Mouse (Mus musculus) cerebellum, adult (tissue): ENCODE measurements at regions not wholly inside any gene's neighbourhood (a gene's known extent, or its start where the extent isn't known, plus 50 kb on each side); places are given as distances from the start of the nearest gene placed in this dataset.

ENCODE experiments used
- ATAC-seq: cut with Nextera tagmentation; 2 replicates; pipeline ENCODE4 v1.9.2; 2017; ENCODE audit warnings: mild to moderate bottlenecking, moderate library complexity, mixed read lengths; ENCODE audit not compliant: insufficient number of reproducible peaks, low FRiP score, low TSS enrichment

- ATAC-seq, result peak; percentile 96
These were observed 94.7 kb upstream of the Fam181b start for GRCm38 (mm10) chr7:92984701-92985682.

GRCm38 (mm10) chr7:92985683-92986070, 94.0 kb upstream of the Fam181b start:
- no peak for ATAC-seq

GRCm38 (mm10) chr7:92998886-92999285, 80.8 kb upstream of the Fam181b start:
- no peak for ATAC-seq

- 0 out of 2 replicates have a peak, but pooled peaks have one; percentile 20 for ATAC-seq
These were observed 72.9 kb upstream of the Fam181b start for GRCm38 (mm10) chr7:93006694-93007231.

GRCm38 (mm10) chr7:93007721-93008120, 71.9 kb upstream of the Fam181b start:
- ATAC-seq, result no peak

GRCm38 (mm10) chr7:93019390-93019789, 60.3 kb upstream of the Fam181b start:
- ATAC-seq, result no peak

- no peak for ATAC-seq
These were observed 56.1 kb upstream of the Fam181b start for GRCm38 (mm10) chr7:93023489-93024130.

GRCm38 (mm10) chr7:93026231-93026630, 53.4 kb upstream of the Fam181b start:
- no peak for ATAC-seq
